Mouse (Mus musculus) cerebellum, adult 11 months (tissue): ENCODE measurements at regions not wholly inside any gene's neighbourhood (a gene's known extent, or its start where the extent isn't known, plus 50 kb on each side); places are given as distances from the start of the nearest gene placed in this dataset.

Experiments used
- DNase-seq: peaks from one replicate; pipeline ENCODE4 v3.0.0; 2022

GRCm38 (mm10) chr16:30880682-30881081, 200.6 kb downstream of the Xxylt1 start:
- DNase-seq, result no peak

GRCm38 (mm10) chr16:30881186-30881585, 200.0 kb downstream of the Xxylt1 start:
- no peak for DNase-seq

- DNase-seq, result no peak
Measured at GRCm38 (mm10) chr16:30883490-30884188, 197.6 kb downstream of the Xxylt1 start.

DNA sequence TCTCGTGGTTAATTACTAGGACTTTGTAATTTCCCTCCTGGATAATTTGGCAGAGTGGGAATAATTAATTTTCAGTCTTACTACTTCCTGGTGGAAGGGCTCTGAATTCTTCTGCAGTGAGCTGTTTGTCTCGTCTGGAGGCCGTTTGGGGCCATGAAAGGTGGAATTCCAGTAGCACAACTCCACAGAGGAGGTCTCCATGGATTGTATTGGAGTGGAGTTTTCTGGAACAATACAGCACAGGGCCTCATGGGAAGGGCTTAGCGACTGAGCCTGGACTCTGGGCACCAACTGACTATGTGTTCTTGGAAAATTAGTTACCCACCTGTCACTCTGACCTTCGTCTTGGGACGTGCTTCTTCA, 197.1 kb downstream of the Xxylt1 start:
- no peak for DNase-seq

GRCm38 (mm10) chr16:30886982-30887381, 194.2 kb downstream of the Xxylt1 start:
- no peak for DNase-seq

DNA sequence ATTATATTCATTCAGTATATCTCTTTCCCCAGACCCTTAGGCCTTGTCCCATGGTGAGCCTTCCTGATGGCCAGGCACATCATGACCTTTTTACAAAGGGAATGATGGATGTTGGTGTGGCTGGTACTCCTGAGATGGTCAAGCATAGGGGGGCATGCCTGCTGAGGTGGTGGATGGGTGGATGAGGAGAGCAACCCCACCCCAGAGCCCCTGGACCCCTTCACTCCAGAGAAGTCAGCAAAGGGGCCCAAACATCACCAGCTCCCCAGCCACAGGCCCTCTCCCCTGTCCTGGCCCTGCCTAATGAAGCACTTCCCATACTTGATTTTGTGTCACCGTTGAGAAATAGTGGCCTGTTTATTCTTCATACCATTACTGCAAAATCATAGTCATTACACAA, 193.7 kb downstream of the Xxylt1 start:
- no peak for DNase-seq

DNA sequence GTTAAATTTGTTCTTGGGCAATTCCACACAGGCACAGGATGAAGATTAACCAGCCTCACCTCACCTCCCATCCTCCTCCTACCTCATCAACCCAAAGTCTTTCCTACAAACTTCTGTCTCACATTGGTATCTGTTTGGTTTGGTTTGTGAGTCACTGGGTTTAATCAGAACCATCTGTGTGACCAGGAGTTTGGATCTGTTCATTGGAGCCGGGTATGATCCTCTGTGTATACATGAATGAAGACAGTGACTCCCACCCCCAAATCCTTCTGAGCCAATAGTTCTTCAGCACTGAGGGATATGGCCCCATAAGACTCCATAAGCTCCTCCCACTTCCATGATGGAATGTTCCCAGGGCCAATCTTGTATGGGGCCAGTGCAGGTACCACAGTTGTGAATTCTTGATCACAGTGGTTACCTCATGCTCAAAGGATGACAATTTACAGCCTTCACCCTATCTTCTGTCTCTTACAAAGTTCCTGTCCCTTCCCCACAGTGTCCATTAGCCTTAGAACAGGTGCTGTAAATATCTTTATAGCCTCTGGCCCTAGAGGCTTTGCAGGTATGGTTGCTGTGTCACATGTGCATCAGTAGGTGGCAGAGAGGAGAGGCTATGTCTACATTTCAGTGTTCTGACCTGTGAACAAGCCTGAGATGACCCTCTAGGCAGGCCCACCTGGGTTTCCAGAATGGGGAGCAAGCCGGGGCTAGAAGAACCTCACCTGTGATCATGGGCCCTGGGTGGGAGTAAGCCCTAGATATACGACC, 192.5 kb downstream of the Xxylt1 start:
- no peak for DNase-seq

- DNase-seq, result no peak
Measured at GRCm38 (mm10) chr16:30892606-30893005, 188.6 kb downstream of the Xxylt1 start.

GRCm38 (mm10) chr16:30894086-30894485, 187.1 kb downstream of the Xxylt1 start:
- DNase-seq, result no peak

DNA sequence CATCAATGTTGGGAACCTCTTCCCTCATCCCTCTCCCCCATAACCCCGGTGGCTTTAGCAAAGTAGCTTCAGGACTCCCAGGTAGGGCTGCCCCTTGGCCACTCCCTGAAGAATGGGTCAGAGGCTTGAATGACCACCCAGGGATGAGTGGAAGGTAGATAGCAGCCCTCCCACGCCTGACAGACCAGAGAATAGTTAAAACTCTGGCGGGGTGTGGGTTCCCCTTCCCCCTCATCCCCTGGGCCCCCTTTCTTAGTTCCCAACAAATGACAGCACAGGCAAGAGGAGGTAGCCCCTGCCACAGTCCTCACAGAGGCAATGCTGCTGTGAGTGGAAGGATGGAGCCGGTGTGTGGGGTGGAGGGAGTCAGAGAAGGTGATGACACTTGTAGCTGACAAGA, 186.2 kb downstream of the Xxylt1 start:
- DNase-seq, result no peak

DNA sequence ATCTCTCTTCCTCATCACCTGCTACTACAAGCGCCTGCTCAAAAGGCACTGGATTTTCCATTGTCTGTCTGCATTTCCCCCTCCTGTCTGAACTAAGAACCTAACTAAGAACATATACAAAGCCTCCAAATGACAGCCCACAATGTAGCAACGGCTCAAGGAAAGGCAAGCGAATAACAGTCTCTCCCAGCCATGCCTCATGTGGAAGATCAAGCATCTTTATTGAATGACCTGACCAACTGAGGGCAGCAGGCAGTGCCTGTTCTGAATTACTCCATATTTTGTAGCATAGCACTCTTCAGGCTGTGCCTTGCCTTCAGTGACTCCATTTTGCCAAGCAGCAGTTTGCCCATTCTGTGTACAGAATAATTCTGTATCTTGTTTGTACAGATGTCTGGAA, 183.9 kb downstream of the Xxylt1 start:
- no peak for DNase-seq

DNA sequence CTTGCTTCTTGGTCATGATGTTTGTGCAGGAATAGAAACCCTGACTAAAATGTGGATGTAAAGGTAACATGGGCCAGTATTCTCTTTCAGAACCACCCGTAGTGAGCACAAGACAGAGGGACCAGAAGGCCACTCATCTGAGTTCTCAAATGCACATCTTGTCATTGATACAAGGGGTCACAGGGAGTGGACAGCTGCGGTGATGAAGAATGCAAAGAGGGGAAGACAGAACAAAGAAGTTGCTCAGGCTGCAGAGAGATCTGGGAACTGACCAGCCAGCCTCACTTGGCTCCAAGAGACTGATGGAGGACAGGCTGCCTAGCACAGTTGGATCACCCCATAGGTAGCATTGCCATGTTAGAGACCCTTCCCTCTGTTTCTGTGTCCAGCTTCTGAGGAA, 181.1 kb downstream of the Xxylt1 start:
- DNase-seq, result no peak

GRCm38 (mm10) chr16:30901309-30901708, 179.9 kb downstream of the Xxylt1 start:
- DNase-seq, result no peak
